Mouse (Mus musculus): ENCODE data around the gene Pnliprp2. TPM values are rescaled to one million over a fixed set of nuclear protein-coding genes. Genes with fewer than 3 reads are reported as not detected.

The Pnliprp2 gene
- polyA plus RNA-seq, 1 experiment from 2014 or later = 0.10 TPM

- Histone ChIP-seq H3K4me1 (ENCODE audit: insufficient read depth, low read depth, low read length) (no peaks in the 10 kb centered on the region), H3K4me3 (ENCODE audit: low read depth, low read length) (no peak overlapping the region), H3K4me2 (replicated peaks; ENCODE audit: low read depth, low read length) (no peak overlapping the region), H3K27ac (ENCODE audit: low read length) (no peak overlapping the region), H3K36me3 (ENCODE audit: insufficient read depth, low read length) (no peaks in the 10 kb centered on the region), H3K27me3 (replicated peaks; ENCODE audit: insufficient read depth, low read length) (no peaks in the 10 kb centered on the region), H3K9me3 (ENCODE audit: low read length) (no peaks in the 10 kb centered on the region), H3K9ac (replicated peaks; ENCODE audit: low read depth) (no peak overlapping the region)
- 72% methylated on average over 4 of the region's 4 CpGs for WGBS
- TF ChIP-seq CTCF (IDR thresholded peaks at IDR 0.05) (no peak), EP300 (IDR thresholded peaks at IDR 0.05) (no peak)
- no peak for DNase-seq (ENCODE audit: low spot score)
- ATAC-seq = no peak
Measured at GRCm38 (mm10) chr19:58781566-58781965, 22.0 kb downstream of the Pnliprp2 start.

GRCm38 (mm10) chr19:58783938-58784337 is 24.4 kb downstream of the Pnliprp2 start:
- Histone ChIP-seq H3K27ac (ENCODE audit: low read length) (no peak overlapping the region), H3K4me2 (replicated peaks; ENCODE audit: low read depth, low read length) (no peak overlapping the region), H3K36me3 (ENCODE audit: insufficient read depth, low read length) (no peaks in the 10 kb centered on the region), H3K4me3 (ENCODE audit: low read depth, low read length) (no peak overlapping the region), H3K9me3 (ENCODE audit: low read length) (no peaks in the 10 kb centered on the region), H3K9ac (replicated peaks; ENCODE audit: low read depth) (no peak overlapping the region), H3K4me1 (ENCODE audit: insufficient read depth, low read depth, low read length) (no peaks in the 10 kb centered on the region), H3K27me3 (replicated peaks; ENCODE audit: insufficient read depth, low read length) (no peaks in the 10 kb centered on the region)
- TF ChIP-seq EP300 (IDR thresholded peaks at IDR 0.05) (no peak), CTCF (IDR thresholded peaks at IDR 0.05) (no peak)
- DNase-seq (ENCODE audit: low spot score) (no peak), ATAC-seq (no peak; the same call in 1 of the 2 replicates)
- 28% methylated on average over 7 of the region's 7 CpGs for WGBS

GRCm38 (mm10) chr19:58789194-58789593 is 29.7 kb downstream of the Pnliprp2 start:
- DNase-seq (ENCODE audit: low spot score) (no peak), ATAC-seq (no peak)
- Histone ChIP-seq H3K4me1 (ENCODE audit: insufficient read depth, low read depth, low read length) (no peaks in the 10 kb centered on the region), H3K4me2 (replicated peaks; ENCODE audit: low read depth, low read length) (no peak overlapping the region), H3K27ac (ENCODE audit: low read length) (no peak overlapping the region), H3K9ac (replicated peaks; ENCODE audit: low read depth) (no peak overlapping the region), H3K4me3 (ENCODE audit: low read depth, low read length) (no peak overlapping the region), H3K27me3 (replicated peaks; ENCODE audit: insufficient read depth, low read length) (no peaks in the 10 kb centered on the region), H3K9me3 (ENCODE audit: low read length) (no peaks in the 10 kb centered on the region), H3K36me3 (ENCODE audit: insufficient read depth, low read length) (no peaks in the 10 kb centered on the region)
- WGBS = 64% methylated on average over 11 of the region's 11 CpGs
- TF ChIP-seq EP300 (IDR thresholded peaks at IDR 0.05) = no peak
- TF ChIP-seq CTCF (IDR thresholded peaks at IDR 0.05) = no peak

- H3K4me3 ChIP-seq (ENCODE audit: low read depth, low read length) = no peak within 1 kb of the TSS
- H3K27ac ChIP-seq (ENCODE audit: low read length) = no peak within 1 kb of the TSS
- DNase-seq (ENCODE audit: low spot score) (no peak), ATAC-seq (no peak)
- no peaks in the 10 kb centered on the region for H3K27me3 ChIP-seq (replicated peaks; ENCODE audit: insufficient read depth, low read length)
- no peaks in the 10 kb centered on the region for H3K9me3 ChIP-seq (ENCODE audit: low read length)
- TF ChIP-seq EP300 (IDR thresholded peaks at IDR 0.05) (no peak), CTCF (IDR thresholded peaks at IDR 0.05) (no peak)
- H3K4me1 ChIP-seq (ENCODE audit: insufficient read depth, low read depth, low read length) = no peaks in the 10 kb centered on the region
- no peak within 1 kb of the TSS for H3K4me2 ChIP-seq (replicated peaks; ENCODE audit: low read depth, low read length)
- H3K36me3 ChIP-seq (ENCODE audit: insufficient read depth, low read length) = no peaks in the 10 kb centered on the region
- no peak within 1 kb of the TSS for H3K9ac ChIP-seq (replicated peaks; ENCODE audit: low read depth)
- WGBS = 34% methylated on average over 10 of the region's 10 CpGs
Measured at GRCm38 (mm10) chr19:58794284-58794683, 34.8 kb downstream of the Pnliprp2 start, which contains the start of gene 1700019N19Rik. 1700019N19Rik (minus strand) TSS chr19:58794461.

- H3K4me1 ChIP-seq (ENCODE audit: insufficient read depth, low read depth, low read length) = no peaks in the 10 kb centered on the region
- H3K36me3 ChIP-seq (ENCODE audit: insufficient read depth, low read length) = no peaks in the 10 kb centered on the region
- DNase-seq (ENCODE audit: low spot score) (no peak), ATAC-seq (no peak)
- no peak overlapping the region for H3K4me3 ChIP-seq (ENCODE audit: low read depth, low read length)
- 81% methylated on average over 12 of the region's 12 CpGs for WGBS
- no peaks in the 10 kb centered on the region for H3K27me3 ChIP-seq (replicated peaks; ENCODE audit: insufficient read depth, low read length)
- H3K9me3 ChIP-seq (ENCODE audit: low read length) = no peaks in the 10 kb centered on the region
- H3K4me2 ChIP-seq (replicated peaks; ENCODE audit: low read depth, low read length) = no peak overlapping the region
- no peak overlapping the region for H3K27ac ChIP-seq (ENCODE audit: low read length)
- no peak overlapping the region for H3K9ac ChIP-seq (replicated peaks; ENCODE audit: low read depth)
- TF ChIP-seq CTCF (IDR thresholded peaks at IDR 0.05) (no peak), EP300 (IDR thresholded peaks at IDR 0.05) (no peak)
Measured at GRCm38 (mm10) chr19:58795114-58795669, 35.7 kb downstream of the Pnliprp2 start.

- Histone ChIP-seq H3K4me1 (ENCODE audit: insufficient read depth, low read depth, low read length) (no peaks in the 10 kb centered on the region), H3K36me3 (ENCODE audit: insufficient read depth, low read length) (no peaks in the 10 kb centered on the region), H3K27me3 (replicated peaks; ENCODE audit: insufficient read depth, low read length) (no peaks in the 10 kb centered on the region), H3K4me2 (replicated peaks; ENCODE audit: low read depth, low read length) (no peak overlapping the region), H3K9me3 (ENCODE audit: low read length) (no peaks in the 10 kb centered on the region), H3K4me3 (ENCODE audit: low read depth, low read length) (no peak overlapping the region), H3K9ac (replicated peaks; ENCODE audit: low read depth) (no peak overlapping the region), H3K27ac (ENCODE audit: low read length) (no peak overlapping the region)
- TF ChIP-seq EP300 (IDR thresholded peaks at IDR 0.05) = no peak
- TF ChIP-seq CTCF (IDR thresholded peaks at IDR 0.05) = no peak
- ATAC-seq (no peak), DNase-seq (ENCODE audit: low spot score) (no peak)
- WGBS = 67% methylated on average over 9 of the region's 9 CpGs
Measured at GRCm38 (mm10) chr19:58805191-58805779, 45.8 kb downstream of the Pnliprp2 start.

Data from lung, postnatal 0 days (tissue).